Mouse (Mus musculus): ENCODE measurements at regions not wholly inside any gene's neighbourhood (a gene's known extent, or its start where the extent isn't known, plus 50 kb on each side); places are given as distances from the start of the nearest gene placed in this dataset.

GRCm38 (mm10) chr10:126498726-126499125, 402.4 kb downstream of the Atp23 start:
- DNase-seq (ENCODE audit: low spot score in 2 of 2): no peak

- no peak for DNase-seq (ENCODE audit: low spot score in 2 of 2)
Observed at GRCm38 (mm10) chr10:126493734-126494133, 407.4 kb downstream of the Atp23 start.

GRCm38 (mm10) chr10:126492211-126492610, 408.9 kb downstream of the Atp23 start:
- no peak for DNase-seq (ENCODE audit: low spot score in 2 of 2)

- DNase-seq (ENCODE audit: low spot score in 2 of 2): no peak
Observed at GRCm38 (mm10) chr10:126485129-126485528, 416.0 kb downstream of the Atp23 start.

- DNase-seq (ENCODE audit: low spot score in 2 of 2): no peak
Observed at GRCm38 (mm10) chr10:126483479-126483878, 417.7 kb downstream of the Atp23 start.

DNA sequence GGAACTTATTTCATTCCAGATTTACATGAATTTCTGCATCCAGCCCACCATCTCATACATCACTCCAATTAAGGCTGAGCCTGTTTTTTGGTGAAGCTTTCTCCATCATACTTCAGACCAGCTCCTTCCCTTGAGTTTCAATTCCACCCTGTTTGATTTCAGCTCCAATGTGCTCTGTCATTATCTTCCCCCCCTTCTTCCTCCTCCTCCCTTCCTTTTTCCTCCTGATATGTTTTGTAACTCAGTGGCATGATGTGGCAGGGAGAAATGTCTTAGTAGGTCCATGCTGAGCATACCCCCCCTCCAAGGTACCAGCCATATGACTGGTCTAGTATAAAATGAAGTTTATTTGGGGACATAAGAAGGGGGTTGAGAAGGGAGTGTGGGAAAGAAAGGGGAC, 420.8 kb downstream of the Atp23 start:
- no peak for DNase-seq (ENCODE audit: low spot score in 2 of 2)

- DNase-seq (ENCODE audit: low spot score in 2 of 2): no peak
Observed at GRCm38 (mm10) chr10:126479743-126480142, 421.4 kb downstream of the Atp23 start.

- DNase-seq (ENCODE audit: low spot score in 2 of 2): no peak
Observed at GRCm38 (mm10) chr10:126473050-126473719, 428.0 kb downstream of the Atp23 start.

DNA sequence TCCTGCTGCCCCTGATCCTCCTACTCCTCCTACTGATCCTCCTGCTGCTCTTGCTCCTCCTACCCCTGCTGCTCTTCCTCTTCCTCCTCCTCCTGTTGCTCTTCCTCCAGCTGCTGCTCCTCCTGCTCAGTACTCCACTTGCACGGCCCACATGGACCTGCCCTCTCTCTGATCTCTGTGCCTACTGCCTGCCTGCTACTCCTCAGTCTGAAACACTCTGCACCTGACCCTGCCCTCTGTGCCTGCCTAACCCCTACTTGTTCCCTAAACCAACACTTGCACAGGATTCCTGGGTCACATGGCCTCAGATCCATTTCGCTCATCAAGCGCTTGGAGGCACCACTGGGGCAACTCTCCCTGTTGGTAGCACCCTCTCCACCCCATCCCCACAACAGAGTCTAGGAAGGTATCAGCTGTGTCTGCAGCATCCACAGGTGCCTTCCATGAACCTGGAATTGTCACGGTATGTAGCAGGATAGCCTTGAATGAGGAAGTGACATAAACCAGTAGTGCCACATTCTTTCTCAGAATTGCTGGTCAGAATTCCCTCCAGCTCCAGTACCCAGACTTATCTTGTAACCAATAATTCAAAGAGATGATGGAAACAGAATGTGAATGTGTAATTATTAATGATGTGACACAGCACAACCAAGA, 430.2 kb downstream of the Atp23 start:
- DNase-seq (ENCODE audit: low spot score in 2 of 2): no peak

DNA sequence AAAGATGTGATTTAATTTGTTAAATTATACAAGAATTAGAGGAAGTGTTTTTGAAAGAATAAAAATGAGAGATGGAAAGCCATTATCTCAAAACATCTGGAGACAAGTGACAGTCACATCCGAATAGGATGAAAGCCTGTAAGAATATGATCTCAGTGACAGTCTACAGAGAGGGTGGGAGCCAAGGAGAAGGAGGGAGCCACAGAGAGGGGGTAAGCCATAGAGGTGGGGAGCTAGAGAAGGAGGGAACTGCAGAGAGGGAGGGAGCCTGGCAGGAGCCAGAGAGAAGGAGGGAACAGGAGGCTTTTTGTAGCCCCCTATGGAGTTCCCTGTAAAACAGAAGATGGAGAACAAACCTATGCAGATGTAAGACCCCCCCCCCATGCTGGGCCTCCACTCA, 438.4 kb downstream of the Atp23 start:
- DNase-seq (ENCODE audit: low spot score in 2 of 2): no peak

- no peak for DNase-seq (ENCODE audit: low spot score in 2 of 2)
Observed at GRCm38 (mm10) chr10:126458523-126458922, 442.6 kb downstream of the Atp23 start.

- DNase-seq (ENCODE audit: low spot score in 2 of 2): no peak
Observed at GRCm38 (mm10) chr10:126452757-126453528, 448.2 kb downstream of the Atp23 start.

GRCm38 (mm10) chr10:126452057-126452622, 449.0 kb downstream of the Atp23 start:
- DNase-seq (ENCODE audit: low spot score in 2 of 2): no peak

DNA sequence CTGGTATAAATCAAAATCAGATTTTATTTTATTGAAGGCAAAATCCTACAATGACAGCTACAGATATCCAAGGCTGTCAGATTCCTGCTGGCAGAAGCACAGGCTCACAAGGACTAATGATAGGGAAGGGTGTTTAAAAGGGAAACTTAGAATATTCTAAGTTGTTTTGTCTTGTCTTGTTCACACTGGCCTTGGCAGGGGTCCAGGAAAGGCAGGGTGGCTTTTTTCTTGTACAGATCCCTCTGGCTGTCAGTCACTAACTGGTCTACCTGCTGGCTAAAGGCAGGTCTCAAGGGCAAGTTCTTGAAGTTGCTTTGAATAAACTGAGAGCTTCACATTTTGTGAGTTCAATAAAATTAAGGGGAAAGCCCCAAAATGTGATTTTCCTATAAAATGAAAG, 465.3 kb downstream of the Lrig3 start:
- no peak for DNase-seq (ENCODE audit: low spot score in 2 of 2)

DNA sequence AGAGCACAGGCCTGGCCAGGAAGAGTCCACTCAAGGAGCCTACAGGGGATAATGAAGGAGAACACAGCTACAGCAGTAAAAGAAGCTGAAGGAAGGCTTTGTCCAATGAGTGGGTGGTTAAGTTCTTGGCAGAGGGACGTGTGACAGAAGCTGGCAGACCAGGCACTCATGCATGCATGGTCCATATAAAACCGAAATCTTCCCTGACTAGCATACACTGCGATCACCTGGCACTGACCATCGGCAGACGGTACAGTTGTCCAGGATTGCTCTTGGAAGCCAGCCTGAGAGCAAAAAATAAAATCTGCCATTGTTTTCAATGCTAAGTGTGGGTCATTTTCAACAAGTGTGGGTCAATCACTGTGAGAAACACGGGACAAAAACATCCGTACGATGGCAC, 464.4 kb downstream of the Lrig3 start:
- no peak for DNase-seq (ENCODE audit: low spot score in 2 of 2)

GRCm38 (mm10) chr10:126429502-126429901, 463.5 kb downstream of the Lrig3 start:
- no peak for DNase-seq (ENCODE audit: low spot score in 2 of 2)

DNA sequence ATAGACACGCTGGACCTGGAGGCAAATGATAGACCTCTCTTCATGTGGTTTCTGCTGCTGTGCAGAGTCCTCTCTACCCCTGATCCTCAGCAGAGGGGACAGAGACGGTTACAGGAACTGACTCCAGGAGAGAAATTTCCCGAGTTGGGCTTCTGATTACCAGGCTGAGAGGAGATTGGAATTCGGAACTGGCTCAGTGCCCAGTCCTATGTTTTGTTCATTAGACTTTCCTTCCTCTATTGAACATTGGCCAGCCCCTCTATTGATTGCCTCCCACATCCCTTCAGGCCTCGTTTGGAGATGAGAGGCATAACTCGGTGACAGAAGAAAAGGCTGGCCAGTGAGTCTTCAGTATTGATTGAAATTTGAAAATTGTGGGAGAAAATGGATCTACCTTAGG, 456.1 kb downstream of the Lrig3 start:
- DNase-seq (ENCODE audit: low spot score in 2 of 2): no peak

DNA sequence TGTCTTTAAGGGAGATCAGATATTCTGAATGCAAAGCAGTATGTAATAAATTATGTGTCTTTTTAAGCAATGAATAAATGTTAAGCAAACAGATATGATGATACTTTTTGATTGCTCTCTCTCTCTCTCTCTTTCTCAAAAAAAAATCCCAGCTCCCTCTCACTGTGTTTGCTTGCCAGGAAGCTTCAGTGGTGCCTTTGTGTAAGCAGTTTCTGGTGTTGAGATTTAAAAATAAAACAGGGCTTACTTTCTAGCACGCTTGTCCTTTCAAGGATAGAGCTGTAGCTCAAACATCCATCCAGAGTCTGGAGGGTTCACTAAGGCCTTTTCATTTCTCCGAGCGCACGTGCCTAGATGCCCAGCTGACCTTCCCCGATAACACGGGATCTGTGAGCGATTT, 447.8 kb downstream of the Lrig3 start:
- no peak for DNase-seq (ENCODE audit: low spot score in 2 of 2)

DNA sequence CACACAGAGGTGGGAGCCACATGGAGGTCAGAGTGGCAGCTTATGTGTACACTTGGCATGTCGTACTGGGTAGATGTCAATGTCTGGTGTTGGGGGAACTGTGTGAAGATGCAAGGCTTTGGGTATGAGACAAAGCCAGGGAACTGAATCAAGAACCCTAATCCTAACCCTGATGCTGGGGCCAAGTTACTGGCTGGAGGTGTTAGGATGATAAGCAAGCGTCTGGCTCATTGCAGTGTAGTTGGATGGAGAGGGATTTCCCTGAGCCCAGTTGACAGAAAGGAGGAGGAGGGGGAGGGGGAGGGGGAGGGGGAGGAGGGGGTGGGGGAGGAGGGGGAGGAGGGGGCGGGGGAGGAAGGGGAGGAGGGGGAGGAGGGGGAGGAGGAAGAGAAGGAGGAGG, 426.3 kb downstream of the Lrig3 start:
- DNase-seq (ENCODE audit: low spot score in 2 of 2): no peak

GRCm38 (mm10) chr10:126391770-126392169, 425.8 kb downstream of the Lrig3 start:
- no peak for DNase-seq (ENCODE audit: low spot score in 2 of 2)

- DNase-seq (ENCODE audit: low spot score in 2 of 2): no peak
Observed at GRCm38 (mm10) chr10:126386430-126386829, 420.5 kb downstream of the Lrig3 start.

DNA sequence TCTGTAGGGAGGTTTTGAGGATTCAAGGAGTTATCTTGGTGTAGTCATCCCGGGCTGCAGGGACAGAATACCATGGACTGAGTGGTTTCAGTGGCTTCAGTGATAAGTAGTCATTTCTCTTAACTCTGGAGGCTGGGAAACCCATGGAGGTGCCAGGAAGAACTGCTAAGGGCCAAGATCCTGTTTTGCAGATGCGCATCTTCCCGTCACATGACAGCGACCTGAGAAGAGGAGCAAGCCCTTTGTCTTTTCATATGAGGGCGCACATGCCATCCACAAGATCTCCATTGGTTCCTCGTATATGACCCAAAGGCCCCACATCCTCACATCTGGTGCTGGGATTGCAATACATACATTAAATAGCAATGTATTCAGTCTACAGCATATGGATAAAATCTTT, 419.7 kb downstream of the Lrig3 start:
- DNase-seq (ENCODE audit: low spot score in 2 of 2): no peak

GRCm38 (mm10) chr10:126380381-126380780, 414.4 kb downstream of the Lrig3 start:
- no peak for DNase-seq (ENCODE audit: low spot score in 2 of 2)

Measured in urinary bladder, adult 18-20 months (tissue).